Mouse (Mus musculus) MEL (cell line): ENCODE data around the gene Ndufv1.

Experiments used
- CTCF ChIP-seq, 3 experiments: IDR thresholded peaks in 2 of 3; conservative IDR thresholded peaks in 1 of 3; 2 replicates each; pipeline ENCODE4 v1.5.1; 2011 to 2012; ENCODE audit warnings: low read length in 3 of 3, low read depth in 2 of 3, mild to moderate bottlenecking in 2 of 3, improper control_type of control experiment in 1 of 3, inconsistent platforms in 1 of 3, mixed read lengths in 1 of 3, moderate library complexity in 1 of 3; ENCODE audit not compliant: control insufficient read depth in 1 of 3, insufficient read depth in 1 of 3, poor library complexity in 1 of 3, severe bottlenecking in 1 of 3
- E2F4 ChIP-seq: IDR thresholded peaks from 2 replicates; pipeline ENCODE4 v1.6.1; 2011; ENCODE audit warnings: low read depth, low read length, improper control_type of control experiment, borderline replicate concordance
- GATA1 ChIP-seq: IDR thresholded peaks from 2 replicates; pipeline ENCODE4 v1.6.1; 2011; ENCODE audit warnings: low read depth, low read length, improper control_type of control experiment
- HCFC1 ChIP-seq: IDR thresholded peaks from 2 replicates; pipeline ENCODE4 v1.6.1; 2012; ENCODE audit warnings: low read depth, mild to moderate bottlenecking, inconsistent platforms, low read length, improper control_type of control experiment, moderate library complexity
- MAFK ChIP-seq: IDR thresholded peaks from 2 replicates; pipeline ENCODE4 v1.6.1; 2011; ENCODE audit warnings: low read depth, mild to moderate bottlenecking, low read length, improper control_type of control experiment, borderline replicate concordance
- MAX ChIP-seq: IDR thresholded peaks from 2 replicates; pipeline ENCODE4 v1.6.1; 2011; ENCODE audit warnings: low read length, improper control_type of control experiment
- POLR2A ChIP-seq, 2 experiments: IDR thresholded peaks; 2 replicates each; pipeline ENCODE4 v1.6.1; 2011 to 2012; ENCODE audit warnings: low read length in 2 of 2, mild to moderate bottlenecking in 2 of 2, control low read depth in 1 of 2, improper control_type of control experiment in 1 of 2, low read depth in 1 of 2, moderate library complexity in 1 of 2; ENCODE audit not compliant: control insufficient read depth in 1 of 2, insufficient read depth in 1 of 2, poor library complexity in 1 of 2
- RAD21 ChIP-seq: IDR thresholded peaks from 2 replicates; pipeline ENCODE4 v1.6.1; 2011; ENCODE audit warnings: mild to moderate bottlenecking, low read depth, low read length, improper control_type of control experiment
- SIN3A ChIP-seq: IDR thresholded peaks from 2 replicates; pipeline ENCODE4 v1.6.1; 2012; ENCODE audit warnings: low read length, improper control_type of control experiment, inconsistent platforms
- SMC3 ChIP-seq: IDR thresholded peaks from 2 replicates; pipeline ENCODE4 v1.6.1; 2011; ENCODE audit warnings: low read depth, low read length, improper control_type of control experiment
- UBTF ChIP-seq: IDR thresholded peaks from 2 replicates; pipeline ENCODE4 v1.6.1; 2012; ENCODE audit warnings: low read depth, mild to moderate bottlenecking, inconsistent platforms, low read length, improper control_type of control experiment, moderate library complexity, borderline replicate concordance; ENCODE audit not compliant: insufficient read depth
- USF1 ChIP-seq: IDR thresholded peaks from 2 replicates; pipeline ENCODE4 v1.6.1; 2014; ENCODE audit warnings: low read depth, mild to moderate bottlenecking, inconsistent platforms, low read length, improper control_type of control experiment, moderate library complexity
- ZNF384 ChIP-seq: IDR thresholded peaks from 2 replicates; pipeline ENCODE4 v1.6.1; 2012; ENCODE audit warnings: low read depth, mild to moderate bottlenecking, inconsistent platforms, low read length, improper control_type of control experiment

DNA sequence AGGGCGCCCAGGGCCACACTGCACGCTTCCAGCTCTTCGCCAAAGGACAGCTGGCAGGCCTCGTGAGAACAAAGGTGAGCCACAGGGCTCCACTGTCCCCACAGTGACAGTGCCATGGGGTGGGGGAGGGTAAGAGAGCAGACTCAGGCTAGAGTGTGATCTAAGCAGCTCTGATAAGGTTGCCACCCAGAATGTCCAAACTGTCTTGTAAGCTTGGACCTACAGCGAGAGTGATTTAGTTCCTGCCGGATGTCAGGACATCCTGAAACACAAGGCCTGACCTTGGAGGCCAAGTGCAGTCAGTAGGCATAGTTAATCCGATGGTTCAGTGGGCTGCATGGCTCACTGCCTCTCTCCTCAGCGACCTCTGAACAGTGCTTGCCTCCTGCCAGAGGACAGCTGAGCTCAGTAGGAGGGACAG, 27.3 kb downstream of the Ndufv1 start:
- TF ChIP-seq CTCF (IDR thresholded peaks at IDR 0.05 in 2 of 3, conservative IDR thresholded peaks at IDR 0.05 in 1 of 3; ENCODE audit: control insufficient read depth in 1 of 3, insufficient read depth in 1 of 3, low read depth in 2 of 3, low read length in 3 of 3, poor library complexity in 1 of 3, severe bottlenecking in 1 of 3): no peak
- TF ChIP-seq POLR2A (IDR thresholded peaks at IDR 0.05; ENCODE audit: control insufficient read depth in 1 of 2, insufficient read depth in 1 of 2, low read depth in 1 of 2, low read length in 2 of 2, poor library complexity in 1 of 2): no peak
- no peak for TF ChIP-seq E2F4
- no peak for TF ChIP-seq GATA1
- no peak for TF ChIP-seq ZNF384
- no peak for TF ChIP-seq MAFK
- TF ChIP-seq HCFC1: no peak
- no peak for TF ChIP-seq SIN3A
- TF ChIP-seq MAX: no peak
- TF ChIP-seq SMC3: no peak
- TF ChIP-seq RAD21: no peak
- no peak for TF ChIP-seq USF1
- no peak for TF ChIP-seq UBTF
